Mouse (Mus musculus) hindbrain, embryonic 14.5 days (tissue): ENCODE results near the gene Ubac2. TPM values are rescaled to one million over a fixed set of nuclear protein-coding genes. Genes with fewer than 3 reads are reported as not detected.

Experiments used
- ATAC-seq: fragments of 200-750 bp; cut with Nextera tagmentation; 2 replicates; pipeline ENCODE4 v1.8.0; 2017; ENCODE audit warnings: moderate number of reproducible peaks, mild to moderate bottlenecking, moderate TSS enrichment, moderate library complexity; ENCODE audit not compliant: low FRiP score
- DNase-seq: peaks from one replicate; pipeline ENCODE4 v3.0.0-alpha.2; 2015; ENCODE audit warnings: low spot score
- H3K27ac ChIP-seq: fragments of 300-500 bp; sonication (generic); 2 replicates; pipeline ENCODE4 v1.5.1; 2014; ENCODE audit warnings: mild to moderate bottlenecking, moderate library complexity
- H3K27me3 ChIP-seq: fragments of 300-500 bp; sonication (generic); 2 replicates; pipeline ENCODE4 v1.6.1; 2014; ENCODE audit warnings: mild to moderate bottlenecking, low read length, mixed read lengths; ENCODE audit not compliant: control insufficient read depth, insufficient read depth
- H3K36me3 ChIP-seq: fragments of 300-500 bp; sonication (generic); replicated peaks from 2 replicates; pipeline ENCODE4 v1.6.1; 2014; ENCODE audit not compliant: control insufficient read depth, insufficient read depth
- H3K4me1 ChIP-seq: fragments of 300-500 bp; sonication (generic); replicated peaks from 2 replicates; pipeline ENCODE4 v1.6.1; 2014; ENCODE audit warnings: antibody characterized with exemption, low read length, mixed read lengths; ENCODE audit not compliant: control insufficient read depth, insufficient read depth
- H3K4me2 ChIP-seq: fragments of 300-500 bp; sonication (generic); replicated peaks from 2 replicates; pipeline ENCODE4 v1.6.1; 2014; ENCODE audit warnings: mild to moderate bottlenecking, moderate library complexity
- H3K4me3 ChIP-seq: fragments of 300-500 bp; sonication (generic); replicated peaks from 2 replicates; pipeline ENCODE4 v1.5.1; 2014; ENCODE audit warnings: mild to moderate bottlenecking, low read length
- H3K9ac ChIP-seq: fragments of 300-500 bp; sonication (generic); 2 replicates; pipeline ENCODE4 v1.6.1; 2014
- H3K9me3 ChIP-seq: fragments of 300-500 bp; sonication (generic); 2 replicates; pipeline ENCODE4 v1.6.1; 2016; ENCODE audit warnings: low read length; ENCODE audit not compliant: control insufficient read depth
- WGBS: fragments of 180-500 bp; shearing (Covaris S2); extraction: QIAGEN DNeasy Blood & Tissue Kit; methylation state at CpG from one replicate; pipeline ENCODE4 v1.1.7; 2014; 5-methylcytosine and 5-hydroxymethylcytosine counted together
- polyA plus RNA-seq: library from polyadenylated mRNA; unstranded; fragments of >200 nt; fragmentation: Nextera tagmentation; extraction: Ambion mirVana; gene quantifications from 2 replicates; pipeline ENCODE4 v1.2.1, GENCODE M21; 2014

The Ubac2 gene
- polyA plus RNA-seq, 1 experiment from 2014 or later: 49.6 TPM

GRCm38 (mm10) chr14:121949897-121950296 lies 71.5 kb downstream of the Ubac2 start:
- DNase-seq (no peak), ATAC-seq (no peak)
- Histone ChIP-seq H3K4me1 (no peaks in the 10 kb centered on the region), H3K9ac (no peak overlapping the region), H3K9me3 (no peaks in the 10 kb centered on the region), H3K27me3 (no peaks in the 10 kb centered on the region), H3K27ac (no peak overlapping the region), H3K4me3 (no peak overlapping the region), H3K36me3 (no peaks in the 10 kb centered on the region), H3K4me2 (no peak overlapping the region)
- 97% methylated on average over 5 of the region's 5 CpGs for WGBS

GRCm38 (mm10) chr14:121951399-121952045 lies 73.1 kb downstream of the Ubac2 start:
- Histone ChIP-seq H3K36me3 (no peaks in the 10 kb centered on the region), H3K27me3 (no peaks in the 10 kb centered on the region), H3K9me3 (no peaks in the 10 kb centered on the region), H3K4me2 (no peak overlapping the region), H3K4me1 (no peaks in the 10 kb centered on the region), H3K27ac (no peak overlapping the region), H3K9ac (no peak overlapping the region), H3K4me3 (no peak overlapping the region)
- ATAC-seq (no peak), DNase-seq (no peak)
- WGBS: 95% methylated on average over 2 of the region's 2 CpGs

DNA sequence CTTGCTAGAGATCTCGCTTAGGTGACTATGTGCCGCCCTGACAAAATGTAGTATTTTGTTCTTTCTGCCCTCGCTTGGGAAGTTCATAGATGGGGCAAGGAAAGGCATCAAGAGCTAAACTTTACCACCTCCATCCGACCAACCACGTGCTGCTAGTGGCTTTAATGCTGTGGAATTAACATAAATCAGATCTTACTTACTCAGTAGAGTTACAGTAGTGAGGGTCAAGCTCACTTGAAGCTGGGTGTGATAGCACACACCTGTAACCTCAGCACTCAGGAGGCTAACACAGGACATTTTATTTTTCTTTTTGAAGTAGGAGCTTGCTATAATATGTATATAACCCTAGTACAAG lies 73.6 kb downstream of the Ubac2 start:
- Histone ChIP-seq H3K4me1 (no peaks in the 10 kb centered on the region), H3K27ac (no peak overlapping the region), H3K9me3 (no peaks in the 10 kb centered on the region), H3K36me3 (no peaks in the 10 kb centered on the region), H3K4me3 (no peak overlapping the region), H3K27me3 (no peaks in the 10 kb centered on the region), H3K9ac (no peak overlapping the region), H3K4me2 (no peak overlapping the region)
- WGBS: 93% methylated on average over 5 of the region's 5 CpGs
- DNase-seq (no peak), ATAC-seq (no peak)

DNA sequence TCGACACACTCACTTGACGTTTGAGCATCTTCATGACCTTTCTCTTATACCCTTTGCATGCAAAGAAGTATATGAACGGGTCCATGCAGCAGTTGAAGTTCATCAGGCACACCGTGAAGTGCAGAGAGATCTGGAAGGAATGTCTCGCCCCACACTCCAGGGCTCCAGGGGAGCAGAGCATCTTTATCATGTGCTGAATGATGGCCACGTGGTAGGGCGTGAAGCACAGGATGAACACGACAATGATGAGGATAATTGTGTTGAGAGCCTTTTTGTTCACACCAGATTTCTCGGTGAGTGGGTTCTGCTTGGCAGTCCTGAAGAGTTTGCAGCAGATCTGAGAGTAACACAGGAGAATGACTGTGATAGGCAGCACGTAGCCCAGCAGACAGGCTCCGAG lies 75.7 kb downstream of the Ubac2 start:
- Histone ChIP-seq H3K27me3 (no peaks in the 10 kb centered on the region), H3K4me2 (no peak overlapping the region), H3K9me3 (no peaks in the 10 kb centered on the region), H3K9ac (no peak overlapping the region), H3K27ac (no peak overlapping the region), H3K4me1 (no peaks in the 10 kb centered on the region), H3K4me3 (no peak overlapping the region), H3K36me3 (no peaks in the 10 kb centered on the region)
- ATAC-seq: no peak
- no peak for DNase-seq
- 94% methylated on average over 11 of the region's 11 CpGs for WGBS

- H3K9ac ChIP-seq: no peak overlapping the region
- H3K27me3 ChIP-seq: no peaks in the 10 kb centered on the region
- no peaks in the 10 kb centered on the region for H3K36me3 ChIP-seq
- WGBS: 97% methylated on average over 12 of the region's 12 CpGs
- DNase-seq: no peak
- no peak overlapping the region for H3K27ac ChIP-seq
- H3K4me2 ChIP-seq: no peak overlapping the region
- H3K4me1 ChIP-seq: no peaks in the 10 kb centered on the region
- no peaks in the 10 kb centered on the region for H3K9me3 ChIP-seq
- ATAC-seq: no peak
- H3K4me3 ChIP-seq: no peak overlapping the region
Measured at GRCm38 (mm10) chr14:121954608-121955007, 76.2 kb downstream of the Ubac2 start.

DNA sequence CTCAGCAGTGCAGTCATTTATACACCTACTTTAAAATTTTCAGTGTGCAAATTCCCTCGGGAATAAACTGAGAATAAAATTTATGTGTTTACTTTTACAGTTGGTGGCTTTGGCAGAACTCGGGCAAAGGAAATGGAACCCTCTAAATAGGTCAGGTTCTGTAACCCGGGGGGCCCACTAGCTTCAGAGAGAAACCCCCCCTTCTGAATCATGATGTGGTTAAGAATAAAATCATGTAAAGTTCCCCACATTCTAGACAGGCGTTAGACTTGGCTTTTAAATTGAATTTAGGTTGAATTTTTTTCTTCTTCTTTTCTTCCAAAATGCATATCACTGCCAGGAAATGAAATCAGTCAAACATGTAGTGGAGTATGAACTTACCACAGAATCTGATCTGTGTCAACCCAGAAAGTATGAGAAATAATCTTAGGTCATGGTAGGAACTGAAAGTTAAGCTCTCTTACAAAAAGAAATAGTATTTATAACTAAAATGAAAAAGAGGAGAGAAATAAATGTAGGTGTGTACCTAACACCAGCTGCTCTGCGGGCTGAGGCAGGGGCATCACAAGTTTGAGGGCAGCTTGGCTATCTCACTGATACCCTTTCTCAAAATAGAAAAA lies 76.9 kb downstream of the Ubac2 start:
- ATAC-seq (no peak), DNase-seq (no peak)
- H3K9me3 ChIP-seq: no peaks in the 10 kb centered on the region
- WGBS: 84% methylated on average over 5 of the region's 5 CpGs
- no peak overlapping the region for H3K4me2 ChIP-seq
- H3K36me3 ChIP-seq: no peaks in the 10 kb centered on the region
- no peaks in the 10 kb centered on the region for H3K27me3 ChIP-seq
- H3K9ac ChIP-seq: no peak overlapping the region
- no peak overlapping the region for H3K4me3 ChIP-seq
- no peaks in the 10 kb centered on the region for H3K4me1 ChIP-seq
- H3K27ac ChIP-seq: no peak overlapping the region

DNA sequence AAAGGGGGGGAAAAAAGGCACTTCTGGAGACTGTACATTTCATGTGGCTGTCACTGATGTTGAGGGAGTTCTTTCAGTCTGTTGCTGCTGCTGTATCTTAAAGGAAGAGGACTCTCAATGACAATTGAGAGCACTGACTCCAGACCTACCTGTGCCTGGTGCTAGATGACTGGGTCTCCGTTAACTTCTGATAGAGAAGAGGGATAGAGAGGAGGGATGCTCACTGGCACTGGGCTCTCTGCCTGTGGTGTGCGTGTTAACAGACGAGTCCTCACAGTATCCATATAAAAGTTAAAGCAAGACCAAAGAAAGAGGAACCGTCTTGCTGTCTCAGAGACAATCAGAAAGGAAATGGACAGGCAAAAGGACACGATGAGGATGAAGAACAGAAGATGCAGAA lies 77.9 kb downstream of the Ubac2 start:
- no peaks in the 10 kb centered on the region for H3K4me1 ChIP-seq
- H3K4me3 ChIP-seq: no peak overlapping the region
- no peaks in the 10 kb centered on the region for H3K36me3 ChIP-seq
- ATAC-seq (no peak), DNase-seq (no peak)
- no peak overlapping the region for H3K27ac ChIP-seq
- H3K9ac ChIP-seq: no peak overlapping the region
- no peaks in the 10 kb centered on the region for H3K27me3 ChIP-seq
- H3K9me3 ChIP-seq: no peaks in the 10 kb centered on the region
- 93% methylated on average over 5 of the region's 5 CpGs for WGBS
- no peak overlapping the region for H3K4me2 ChIP-seq

- 94% methylated on average over 10 of the region's 10 CpGs for WGBS
- ATAC-seq: no peak
- no peaks in the 10 kb centered on the region for H3K36me3 ChIP-seq
Measured at GRCm38 (mm10) chr14:121957176-121957871, 78.9 kb downstream of the Ubac2 start.

DNA sequence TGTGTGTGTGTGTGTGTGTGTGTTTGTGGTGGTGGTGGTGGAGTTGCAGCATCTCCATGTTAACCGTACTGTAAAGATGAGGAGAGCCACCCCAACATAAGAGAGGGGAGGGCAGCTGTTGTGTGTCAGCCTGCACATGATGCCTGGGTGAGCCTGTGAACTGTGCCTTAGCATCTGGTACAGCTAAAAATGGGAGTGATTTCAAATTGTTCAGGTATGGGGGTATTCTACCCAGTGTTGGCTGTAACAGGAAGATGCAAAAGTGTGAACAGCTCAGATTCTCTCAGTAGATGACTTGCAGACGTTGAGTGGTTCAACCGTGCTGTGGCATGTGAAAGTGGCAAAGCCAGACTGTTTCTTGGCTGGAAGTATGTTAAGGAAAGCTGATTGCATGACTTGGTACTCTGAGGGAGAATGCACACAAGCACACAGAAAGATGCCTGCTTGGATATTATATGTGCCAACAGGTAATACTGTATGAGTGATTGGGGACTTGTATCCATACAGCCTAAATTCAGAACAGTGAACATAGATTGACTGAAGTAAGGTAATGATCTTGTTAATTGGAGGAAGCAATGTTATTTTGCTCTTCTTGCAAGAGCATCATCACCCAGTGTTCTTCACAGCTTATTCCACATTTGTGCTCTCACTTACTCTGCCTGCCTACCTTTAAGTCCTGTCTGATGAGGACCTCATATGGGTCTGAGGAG lies 79.8 kb downstream of the Ubac2 start:
- H3K4me1 ChIP-seq: no peaks in the 10 kb centered on the region
- no peak overlapping the region for H3K9ac ChIP-seq
- no peak for ATAC-seq
- H3K36me3 ChIP-seq: no peaks in the 10 kb centered on the region
- no peaks in the 10 kb centered on the region for H3K27me3 ChIP-seq
- H3K4me2 ChIP-seq: no peak overlapping the region
- H3K27ac ChIP-seq: no peak overlapping the region
- H3K9me3 ChIP-seq: no peaks in the 10 kb centered on the region
- DNase-seq: no peak
- WGBS: 96% methylated on average over 3 of the region's 3 CpGs
- no peak overlapping the region for H3K4me3 ChIP-seq

More at GRCm38 (mm10) chr14:121957176-121957871, 78.9 kb downstream of the Ubac2 start:
- Histone ChIP-seq H3K4me2 (no peak overlapping the region), H3K4me3 (no peak overlapping the region), H3K27me3 (no peaks in the 10 kb centered on the region), H3K27ac (no peak overlapping the region), H3K9me3 (no peaks in the 10 kb centered on the region), H3K9ac (no peak overlapping the region), H3K4me1 (no peaks in the 10 kb centered on the region)
- no peak for DNase-seq
